Mouse (Mus musculus) bone marrow, adult 2 months (tissue): ENCODE data around the gene Cbx2.

Experiments
- CTCF ChIP-seq: fragments of 200-500 bp; IDR thresholded peaks from 2 replicates; pipeline ENCODE4 v1.5.1; 2011; ENCODE audit warnings: low read length, control low read depth; ENCODE audit not compliant: control insufficient read depth, insufficient read depth
- POLR2A ChIP-seq: fragments of 200-500 bp; IDR thresholded peaks from 2 replicates; pipeline ENCODE4 v1.6.1; 2011; ENCODE audit warnings: low read depth, mild to moderate bottlenecking, control low read depth, low read length, borderline replicate concordance; ENCODE audit not compliant: control insufficient read depth

- no peak for TF ChIP-seq POLR2A
- peak; percentile 91 for TF ChIP-seq CTCF
These were observed 11.3 kb downstream of the Cbx2 start for GRCm38 (mm10) chr11:119033874-119034558.
